Mouse (Mus musculus) heart, embryonic 12.5 days (tissue): ENCODE measurements around the gene Cars. TPM values are rescaled to one million over a fixed set of nuclear protein-coding genes. Genes with fewer than 3 reads are reported as not detected.
"Not testable (repeated sequence)": the region's sequence is repeated elsewhere in the genome, so short reads cannot be mapped to it uniquely, and the experiment has no call there.

Experiments
- ATAC-seq: fragments of 200-750 bp; cut with Nextera tagmentation; 2 replicates; pipeline ENCODE4 v1.8.0; 2017; ENCODE audit warnings: moderate TSS enrichment, moderate library complexity; ENCODE audit not compliant: insufficient number of reproducible peaks, low FRiP score
- H3K27ac ChIP-seq: fragments of 300-500 bp; sonication (generic); 2 replicates; pipeline ENCODE4 v1.5.1; 2016; ENCODE audit warnings: mild to moderate bottlenecking, moderate library complexity; ENCODE audit not compliant: poor library complexity, severe bottlenecking
- H3K27me3 ChIP-seq: fragments of 300-500 bp; sonication (generic); replicated peaks from 2 replicates; pipeline ENCODE4 v1.6.1; 2016; ENCODE audit warnings: mild to moderate bottlenecking, moderate library complexity
- H3K36me3 ChIP-seq: fragments of 300-500 bp; sonication (generic); 2 replicates; pipeline ENCODE4 v1.6.1; 2016; ENCODE audit warnings: mild to moderate bottlenecking, moderate library complexity
- H3K4me1 ChIP-seq: fragments of 300-500 bp; sonication (generic); replicated peaks from 2 replicates; pipeline ENCODE4 v1.6.1; 2016; ENCODE audit warnings: mild to moderate bottlenecking
- H3K4me2 ChIP-seq: fragments of 300-500 bp; sonication (generic); 2 replicates; pipeline ENCODE4 v1.6.1; 2016; ENCODE audit warnings: mild to moderate bottlenecking, moderate library complexity
- H3K4me3 ChIP-seq: fragments of 300-500 bp; sonication (generic); 2 replicates; pipeline ENCODE4 v1.5.1; 2016; ENCODE audit warnings: mild to moderate bottlenecking
- H3K9ac ChIP-seq: fragments of 300-500 bp; sonication (generic); 2 replicates; pipeline ENCODE4 v1.6.1; 2016; ENCODE audit warnings: mild to moderate bottlenecking, moderate library complexity
- H3K9me3 ChIP-seq: fragments of 300-500 bp; sonication (generic); replicated peaks from 2 replicates; pipeline ENCODE4 v1.6.1; 2016; ENCODE audit warnings: mild to moderate bottlenecking, moderate library complexity
- WGBS: fragments of 180-500 bp; shearing (Covaris S2); methylation state at CpG from one replicate; pipeline ENCODE4 v1.1.7; 2016; 5-methylcytosine and 5-hydroxymethylcytosine counted together
- polyA plus RNA-seq: library from polyadenylated mRNA; unstranded; fragments of >200 nt; fragmentation: Nextera tagmentation; extraction: Ambion mirVana; gene quantifications from 2 replicates; pipeline ENCODE4 v1.2.1, GENCODE M21; 2016

Cars gene
- 28.4 and 31.3 TPM in 2 replicates for polyA plus RNA-seq

- Histone ChIP-seq H3K36me3 (0 out of 2 replicates have a peak, but pooled peaks cover 5% of the 10 kb centered on the region), H3K4me2 (peak within 1 kb of the TSS; percentile 95), H3K27ac (peak within 1 kb of the TSS; percentile 26; the same call in 1 of the 2 replicates), H3K9ac (peak within 1 kb of the TSS; percentile 94), H3K27me3 (no peaks in the 10 kb centered on the region), H3K4me3 (peak within 1 kb of the TSS; percentile 87), H3K9me3 (no peaks in the 10 kb centered on the region), H3K4me1 (peaks cover 24% of the 10 kb centered on the region)
- WGBS: 1% methylated on average over 35 of the region's 35 CpGs
- peak; percentile 98 for ATAC-seq
These were observed at the start of gene Cars for GRCm38 (mm10) chr7:143599428-143600230. TSS of gene Cars (minus strand) at chr7:143600090.

GRCm38 (mm10) chr7:143649034-143649768 is 49.3 kb upstream of the Cars start, which contains the start of gene Tnfrsf22:
TSS of gene Tnfrsf22 (minus strand) at chr7:143649661.
- no peak within 1 kb of the TSS for H3K27ac ChIP-seq
- 3% methylated on average over 39 of the region's 39 CpGs for WGBS
- no peaks in the 10 kb centered on the region for H3K36me3 ChIP-seq
- H3K9me3 ChIP-seq: peaks cover 5% of the 10 kb centered on the region
- H3K27me3 ChIP-seq: no peaks in the 10 kb centered on the region
- peak within 1 kb of the TSS; percentile 88 for H3K4me2 ChIP-seq
- peak within 1 kb of the TSS; percentile 58 for H3K4me3 ChIP-seq
- ATAC-seq: peak; percentile 87
- peak within 1 kb of the TSS; percentile 60 for H3K9ac ChIP-seq
- no peaks in the 10 kb centered on the region for H3K4me1 ChIP-seq

- not testable (repeated sequence) for H3K27me3 ChIP-seq, H3K27ac ChIP-seq, H3K4me1 ChIP-seq, H3K9ac ChIP-seq, H3K9me3 ChIP-seq, H3K4me3 ChIP-seq, H3K4me2 ChIP-seq, H3K36me3 ChIP-seq, ATAC-seq
- WGBS: 79% methylated on average over 2 of the region's 2 CpGs
These were observed 44.1 kb upstream of the Cars start for GRCm38 (mm10) chr7:143643949-143644348.

- Histone ChIP-seq H3K36me3 (no peaks in the 10 kb centered on the region), H3K9me3 (peaks cover 4% of the 10 kb centered on the region; the same call in 1 of the 2 replicates), H3K4me2 (no peak overlapping the region), H3K9ac (no peak overlapping the region), H3K4me3 (no peak overlapping the region), H3K27me3 (no peaks in the 10 kb centered on the region), H3K27ac (no peak overlapping the region), H3K4me1 (no peaks in the 10 kb centered on the region)
- WGBS: 97% methylated on average over 1 of the region's 1 CpGs
- ATAC-seq: no peak
These were observed 36.8 kb upstream of the Cars start for GRCm38 (mm10) chr7:143636674-143637073.

GRCm38 (mm10) chr7:143631503-143631902 is 31.6 kb upstream of the Cars start:
- no peaks in the 10 kb centered on the region for H3K27me3 ChIP-seq
- 52% methylated on average over 2 of the region's 2 CpGs for WGBS
- H3K4me1 ChIP-seq: no peaks in the 10 kb centered on the region
- no peak overlapping the region for H3K4me3 ChIP-seq
- no peak overlapping the region for H3K27ac ChIP-seq
- no peak for ATAC-seq
- no peaks in the 10 kb centered on the region for H3K36me3 ChIP-seq
- H3K4me2 ChIP-seq: no peak overlapping the region
- H3K9ac ChIP-seq: no peak overlapping the region
- peaks cover 4% of the 10 kb centered on the region; the same call in 1 of the 2 replicates for H3K9me3 ChIP-seq

GRCm38 (mm10) chr7:143629501-143629900 is 29.6 kb upstream of the Cars start:
- H3K4me3 ChIP-seq: no peak overlapping the region
- H3K27me3 ChIP-seq: no peaks in the 10 kb centered on the region
- H3K9me3 ChIP-seq: peaks cover 4% of the 10 kb centered on the region; the same call in 1 of the 2 replicates
- no peaks in the 10 kb centered on the region for H3K4me1 ChIP-seq
- WGBS: 53% methylated on average over 1 of the region's 1 CpGs
- no peak overlapping the region for H3K4me2 ChIP-seq
- ATAC-seq: no peak
- no peaks in the 10 kb centered on the region for H3K36me3 ChIP-seq
- H3K27ac ChIP-seq: no peak overlapping the region
- H3K9ac ChIP-seq: no peak overlapping the region

- H3K27ac ChIP-seq: no peak within 1 kb of the TSS
These were observed 28.6 kb upstream of the Cars start, which contains the start of gene Tnfrsf26 for GRCm38 (mm10) chr7:143628540-143628939. TSS of gene Tnfrsf26 (minus strand) at chr7:143628722.

GRCm38 (mm10) chr7:143627555-143628286 is 27.8 kb upstream of the Cars start:
- WGBS: 38% methylated on average over 10 of the region's 10 CpGs
- H3K36me3 ChIP-seq: no peaks in the 10 kb centered on the region
- no peak for ATAC-seq
- no peaks in the 10 kb centered on the region for H3K4me1 ChIP-seq
- H3K4me3 ChIP-seq: no peak overlapping the region
- H3K27ac ChIP-seq: no peak overlapping the region
- H3K27me3 ChIP-seq: no peaks in the 10 kb centered on the region
- no peak overlapping the region for H3K9ac ChIP-seq
- H3K9me3 ChIP-seq: no peaks in the 10 kb centered on the region
- H3K4me2 ChIP-seq: no peak overlapping the region

More at GRCm38 (mm10) chr7:143628540-143628939, 28.6 kb upstream of the Cars start, which contains the start of gene Tnfrsf26:
- no peak for ATAC-seq
- peaks cover 4% of the 10 kb centered on the region; the same call in 1 of the 2 replicates for H3K9me3 ChIP-seq
- no peaks in the 10 kb centered on the region for H3K27me3 ChIP-seq
- H3K36me3 ChIP-seq: no peaks in the 10 kb centered on the region
- no peak within 1 kb of the TSS for H3K9ac ChIP-seq
- WGBS: 73% methylated on average over 1 of the region's 1 CpGs
- H3K4me3 ChIP-seq: no peak within 1 kb of the TSS
- H3K4me2 ChIP-seq: no peak within 1 kb of the TSS
- H3K4me1 ChIP-seq: no peaks in the 10 kb centered on the region

- no peaks in the 10 kb centered on the region for H3K9me3 ChIP-seq
- WGBS: 68% methylated on average over 2 of the region's 2 CpGs
- H3K36me3 ChIP-seq: no peaks in the 10 kb centered on the region
- no peak overlapping the region for H3K4me3 ChIP-seq
- H3K27ac ChIP-seq: no peak overlapping the region
- no peak for ATAC-seq
- H3K27me3 ChIP-seq: no peaks in the 10 kb centered on the region
- H3K9ac ChIP-seq: no peak overlapping the region
- no peaks in the 10 kb centered on the region for H3K4me1 ChIP-seq
- H3K4me2 ChIP-seq: no peak overlapping the region
These were observed 26.3 kb upstream of the Cars start for GRCm38 (mm10) chr7:143626178-143626577.

GRCm38 (mm10) chr7:143625151-143625550 is 25.3 kb upstream of the Cars start:
- no peak overlapping the region for H3K27ac ChIP-seq
- H3K4me1 ChIP-seq: no peaks in the 10 kb centered on the region
- no peak overlapping the region for H3K4me2 ChIP-seq
- WGBS: 54% methylated on average over 5 of the region's 5 CpGs
- ATAC-seq: no peak
- H3K9me3 ChIP-seq: no peaks in the 10 kb centered on the region
- H3K9ac ChIP-seq: no peak overlapping the region
- H3K4me3 ChIP-seq: no peak overlapping the region
- no peaks in the 10 kb centered on the region for H3K36me3 ChIP-seq
- H3K27me3 ChIP-seq: no peaks in the 10 kb centered on the region
